Mouse (Mus musculus): ENCODE results near the gene Dhx29. TPM values are rescaled to one million over a fixed set of nuclear protein-coding genes. Genes with fewer than 3 reads are reported as not detected.

Dhx29 gene
- polyA plus RNA-seq, 1 experiment from 2014 or later: 22.1 TPM

DNA sequence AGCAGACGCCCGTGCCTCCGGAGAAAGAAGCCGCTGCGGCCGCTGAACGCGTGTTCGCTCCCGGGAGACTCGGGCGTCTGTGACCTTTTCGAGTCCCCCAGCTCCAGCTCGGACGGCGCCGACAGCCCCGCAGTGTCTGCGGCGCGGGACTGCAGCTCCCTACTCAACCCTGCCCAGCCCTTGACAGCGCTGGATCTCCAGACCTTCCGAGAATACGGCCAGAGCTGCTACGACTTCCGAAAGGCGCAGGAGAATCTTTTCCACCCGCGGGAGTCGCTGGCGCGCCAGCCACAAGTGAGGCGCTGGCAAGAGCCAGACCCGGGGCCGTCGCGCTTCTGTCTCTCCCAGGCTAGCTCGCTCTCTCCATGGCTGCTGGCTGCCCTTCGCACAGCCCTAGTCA is 60.7 kb downstream of the Dhx29 start:
- H3K4me1 ChIP-seq: peaks cover 43% of the 10 kb centered on the region
- H3K4me2 ChIP-seq: peak overlapping the region; percentile 98
- peaks cover 76% of the 10 kb centered on the region for H3K27me3 ChIP-seq
- no peaks in the 10 kb centered on the region for H3K9me3 ChIP-seq
- 1% methylated on average over 39 of the region's 39 CpGs for WGBS
- H3K9ac ChIP-seq: peak overlapping the region; percentile 53
- H3K4me3 ChIP-seq: peak overlapping the region; percentile 49
- no peaks in the 10 kb centered on the region for H3K36me3 ChIP-seq
- H3K27ac ChIP-seq: peak overlapping the region; percentile 27; the same call in 1 of the 2 replicates
- peak; percentile 28; the same call in 1 of the 2 replicates for ATAC-seq (ENCODE audit: borderline replicate concordance, extremely low read depth, low FRiP score, low TSS enrichment)

DNA sequence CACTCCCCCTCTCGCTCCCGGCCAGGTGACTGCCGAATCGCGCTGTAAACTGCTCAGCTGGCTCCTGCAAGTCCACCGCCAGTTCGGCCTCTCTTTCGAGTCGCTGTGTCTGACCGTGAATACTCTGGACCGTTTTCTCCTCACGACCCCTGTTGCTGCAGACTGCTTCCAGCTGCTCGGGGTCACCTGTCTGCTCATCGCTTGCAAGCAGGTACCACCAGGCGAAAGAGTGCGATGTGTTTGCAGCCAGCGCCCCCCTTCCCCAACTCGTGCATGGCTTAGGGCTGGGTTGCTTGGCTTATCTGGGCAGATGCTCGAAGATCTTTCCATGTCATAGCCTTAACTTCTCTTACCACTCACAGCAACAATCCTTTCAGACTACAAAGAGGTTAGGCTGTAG is 61.6 kb downstream of the Dhx29 start:
- Histone ChIP-seq H3K27me3 (peaks cover 85% of the 10 kb centered on the region), H3K27ac (no peak overlapping the region), H3K4me1 (peaks cover 51% of the 10 kb centered on the region), H3K9ac (no peak overlapping the region), H3K9me3 (no peaks in the 10 kb centered on the region), H3K4me3 (peak overlapping the region; percentile 49), H3K4me2 (peak overlapping the region; percentile 98), H3K36me3 (no peaks in the 10 kb centered on the region)
- WGBS: 1% methylated on average over 19 of the region's 19 CpGs
- ATAC-seq (ENCODE audit: borderline replicate concordance, extremely low read depth, low FRiP score, low TSS enrichment): no peak

DNA sequence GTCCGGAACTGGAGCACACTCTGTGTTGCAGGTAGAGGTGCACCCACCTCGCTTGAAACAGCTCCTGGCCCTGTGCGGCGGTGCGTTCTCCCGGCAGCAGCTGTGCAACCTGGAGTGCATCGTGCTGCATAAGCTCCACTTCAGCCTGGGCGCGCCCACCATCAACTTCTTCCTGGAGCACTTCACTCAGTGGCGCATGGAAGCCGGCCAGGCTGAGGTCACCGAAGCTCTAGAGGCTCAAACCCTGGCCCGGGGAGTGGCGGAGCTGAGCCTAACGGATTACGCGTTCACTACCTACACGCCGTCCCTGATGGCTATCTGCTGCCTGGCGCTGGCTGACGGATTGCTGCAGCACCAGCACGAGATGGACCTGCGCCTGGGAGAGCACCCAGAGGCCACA is 62.3 kb downstream of the Dhx29 start:
- Histone ChIP-seq H3K9ac (0 out of 2 replicates have a peak overlapping the region, but pooled peaks have one; percentile 7), H3K4me1 (peaks cover 54% of the 10 kb centered on the region), H3K27me3 (peaks cover 86% of the 10 kb centered on the region), H3K27ac (no peak overlapping the region), H3K36me3 (no peaks in the 10 kb centered on the region), H3K9me3 (no peaks in the 10 kb centered on the region), H3K4me3 (peak overlapping the region; percentile 49), H3K4me2 (peak overlapping the region; percentile 98)
- WGBS: under 1% methylated on average over 23 of the region's 23 CpGs
- ATAC-seq (ENCODE audit: borderline replicate concordance, extremely low read depth, low FRiP score, low TSS enrichment): no peak

DNA sequence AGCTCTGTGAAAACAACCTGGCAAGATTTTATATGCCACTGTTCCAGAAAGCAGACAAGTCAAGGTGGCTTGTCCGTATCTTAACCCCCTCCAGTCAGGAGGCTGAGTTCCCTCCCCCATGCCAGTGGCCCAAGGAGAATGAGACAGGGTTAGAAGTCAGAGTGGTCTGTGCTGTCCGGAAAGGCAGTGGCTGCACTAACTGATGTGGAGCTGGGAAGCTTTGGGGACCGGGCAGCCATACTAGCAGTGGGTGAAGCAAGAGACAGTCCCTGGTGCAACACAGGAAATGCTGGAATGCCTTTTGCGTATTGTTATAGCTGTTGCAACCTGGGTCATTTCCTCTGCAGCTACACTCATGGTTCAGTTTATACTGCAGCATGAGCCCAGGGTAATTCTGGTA is 63.1 kb downstream of the Dhx29 start:
- H3K9ac ChIP-seq: no peak overlapping the region
- ATAC-seq (ENCODE audit: borderline replicate concordance, extremely low read depth, low FRiP score, low TSS enrichment): no peak
- no peaks in the 10 kb centered on the region for H3K9me3 ChIP-seq
- H3K27ac ChIP-seq: no peak overlapping the region
- peak overlapping the region; percentile 10; the same call in 1 of the 2 replicates for H3K4me3 ChIP-seq
- H3K4me1 ChIP-seq: peaks cover 54% of the 10 kb centered on the region
- 10% methylated on average over 4 of the region's 4 CpGs for WGBS
- H3K4me2 ChIP-seq: peak overlapping the region; percentile 26; the same call in 1 of the 2 replicates
- no peaks in the 10 kb centered on the region for H3K36me3 ChIP-seq
- H3K27me3 ChIP-seq: peaks cover 92% of the 10 kb centered on the region

DNA sequence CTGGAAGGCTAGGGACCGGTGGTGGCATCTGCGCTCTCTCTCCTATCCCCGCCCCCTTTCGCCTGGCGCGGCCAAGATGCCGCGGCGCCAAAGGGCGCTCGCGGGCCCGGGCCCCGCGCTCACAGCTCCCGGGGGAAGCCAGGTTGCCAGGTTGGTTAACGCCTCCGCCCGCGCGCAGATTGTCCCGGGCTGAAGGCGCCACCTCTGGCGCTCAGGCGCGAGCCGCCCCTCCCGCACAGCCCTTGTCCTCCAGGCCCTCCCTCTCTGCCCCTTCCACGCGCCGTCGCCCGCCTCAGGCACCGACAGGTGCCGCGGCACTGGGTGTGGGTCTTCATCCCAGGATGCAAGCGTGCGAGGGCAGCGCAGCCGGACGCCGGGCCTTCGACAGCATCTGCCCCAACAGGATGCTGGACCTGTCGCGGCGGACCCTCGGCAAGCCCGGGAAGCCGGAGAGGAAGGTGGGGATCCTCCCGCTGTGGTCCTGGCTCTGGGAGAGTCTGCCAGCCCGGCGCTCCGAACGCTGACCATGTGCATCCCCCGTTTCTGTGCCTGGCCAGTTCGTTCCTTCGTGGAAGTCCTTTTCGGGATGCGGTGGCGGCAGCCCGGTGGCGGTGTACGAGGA is 66.4 kb downstream of the Dhx29 start, which contains the start of gene Mcidas:
Mcidas (plus strand) TSS at position 315 of the 622 bp plus-strand sequence.
- H3K9ac ChIP-seq: peak within 1 kb of the TSS; percentile 39; the same call in 1 of the 2 replicates
- no peaks in the 10 kb centered on the region for H3K9me3 ChIP-seq
- peaks cover 95% of the 10 kb centered on the region for H3K27me3 ChIP-seq
- H3K4me2 ChIP-seq: peak within 1 kb of the TSS; percentile 80
- no peak within 1 kb of the TSS for H3K27ac ChIP-seq
- peak; percentile 16; the same call in 1 of the 2 replicates for ATAC-seq (ENCODE audit: borderline replicate concordance, extremely low read depth, low FRiP score, low TSS enrichment)
- H3K4me3 ChIP-seq: peak within 1 kb of the TSS; percentile 40
- peaks cover 37% of the 10 kb centered on the region for H3K4me1 ChIP-seq
- H3K36me3 ChIP-seq: no peaks in the 10 kb centered on the region
- WGBS: under 1% methylated on average over 61 of the region's 63 CpGs

DNA sequence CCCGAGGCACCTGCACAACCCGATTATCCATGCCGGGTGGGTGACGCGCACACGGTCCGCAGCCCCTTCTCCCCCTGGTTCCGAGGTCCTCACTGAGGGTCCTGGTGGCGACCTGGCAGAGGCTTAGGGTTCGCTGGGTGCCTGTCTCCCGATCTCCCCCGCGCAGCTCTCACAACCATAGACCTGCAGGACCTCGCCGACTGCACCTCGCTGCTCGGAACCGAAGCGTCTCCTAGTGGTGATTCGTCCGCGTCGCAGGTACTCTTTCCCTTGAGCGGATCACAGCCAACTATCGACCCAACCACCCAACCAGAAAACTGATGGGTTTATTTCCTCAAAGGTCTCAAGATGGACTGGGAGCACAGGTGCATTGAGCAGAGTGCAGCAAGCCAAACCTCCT is 66.9 kb downstream of the Dhx29 start:
- H3K27me3 ChIP-seq: peaks cover 95% of the 10 kb centered on the region
- peak overlapping the region; percentile 80 for H3K4me2 ChIP-seq
- H3K9ac ChIP-seq: peak overlapping the region; percentile 39; the same call in 1 of the 2 replicates
- H3K9me3 ChIP-seq: no peaks in the 10 kb centered on the region
- WGBS: under 1% methylated on average over 25 of the region's 25 CpGs
- no peak overlapping the region for H3K27ac ChIP-seq
- peak overlapping the region; percentile 40 for H3K4me3 ChIP-seq
- peaks cover 37% of the 10 kb centered on the region for H3K4me1 ChIP-seq
- no peaks in the 10 kb centered on the region for H3K36me3 ChIP-seq
- ATAC-seq (ENCODE audit: borderline replicate concordance, extremely low read depth, low FRiP score, low TSS enrichment): peak; percentile 53; the same call in 1 of the 2 replicates

DNA sequence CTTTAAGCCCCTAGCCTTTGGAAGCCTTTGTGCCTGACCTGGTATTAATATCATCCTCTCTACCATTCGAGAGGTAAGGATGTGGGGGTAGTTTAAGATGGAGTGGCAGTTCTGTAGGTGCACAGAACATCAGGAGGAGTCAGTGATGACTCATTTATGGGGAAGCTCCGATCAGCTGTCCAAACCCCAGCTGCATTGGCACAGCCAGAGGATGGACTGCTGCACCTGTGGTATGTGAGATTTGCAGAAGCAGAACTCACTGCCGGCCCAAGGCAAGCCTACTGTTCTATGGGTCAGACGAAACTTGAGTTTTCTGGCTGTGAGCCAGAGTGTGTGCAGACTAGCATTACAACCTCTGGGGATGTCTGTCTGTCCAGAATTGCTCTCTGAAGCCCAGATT is 69.2 kb downstream of the Dhx29 start:
- Histone ChIP-seq H3K9me3 (no peaks in the 10 kb centered on the region), H3K27ac (no peak overlapping the region), H3K27me3 (peaks cover 87% of the 10 kb centered on the region), H3K4me3 (no peak overlapping the region), H3K36me3 (no peaks in the 10 kb centered on the region), H3K4me1 (peaks cover 21% of the 10 kb centered on the region), H3K4me2 (no peak overlapping the region), H3K9ac (no peak overlapping the region)
- ATAC-seq (ENCODE audit: borderline replicate concordance, extremely low read depth, low FRiP score, low TSS enrichment): no peak
- WGBS: 49% methylated on average over 4 of the region's 4 CpGs

DNA sequence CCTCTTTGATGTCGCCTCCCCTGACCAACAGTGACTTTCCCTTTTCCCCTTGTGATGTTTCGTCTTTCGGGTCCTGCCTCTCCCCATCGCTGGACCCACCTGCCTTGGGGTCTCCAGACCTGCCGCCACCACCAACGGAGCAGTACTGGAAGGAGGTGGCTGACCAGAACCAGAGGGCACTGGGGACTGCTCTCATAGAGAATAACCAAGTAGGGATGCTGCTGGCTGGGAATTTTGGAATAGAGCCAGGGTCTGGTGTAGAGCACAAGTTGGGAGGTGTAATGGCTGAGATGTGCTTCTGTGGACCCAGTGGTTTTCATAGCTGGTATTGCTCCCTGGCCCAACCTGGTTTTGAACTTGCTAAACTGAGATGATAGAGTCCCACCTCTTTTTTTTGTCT is 70.1 kb downstream of the Dhx29 start:
- no peaks in the 10 kb centered on the region for H3K9me3 ChIP-seq
- H3K9ac ChIP-seq: no peak overlapping the region
- H3K4me3 ChIP-seq: no peak overlapping the region
- peaks cover 21% of the 10 kb centered on the region for H3K4me1 ChIP-seq
- no peak overlapping the region for H3K4me2 ChIP-seq
- no peak overlapping the region for H3K27ac ChIP-seq
- 62% methylated on average over 6 of the region's 6 CpGs for WGBS
- ATAC-seq (ENCODE audit: borderline replicate concordance, extremely low read depth, low FRiP score, low TSS enrichment): no peak
- peaks cover 82% of the 10 kb centered on the region for H3K27me3 ChIP-seq
- H3K36me3 ChIP-seq: no peaks in the 10 kb centered on the region

DNA sequence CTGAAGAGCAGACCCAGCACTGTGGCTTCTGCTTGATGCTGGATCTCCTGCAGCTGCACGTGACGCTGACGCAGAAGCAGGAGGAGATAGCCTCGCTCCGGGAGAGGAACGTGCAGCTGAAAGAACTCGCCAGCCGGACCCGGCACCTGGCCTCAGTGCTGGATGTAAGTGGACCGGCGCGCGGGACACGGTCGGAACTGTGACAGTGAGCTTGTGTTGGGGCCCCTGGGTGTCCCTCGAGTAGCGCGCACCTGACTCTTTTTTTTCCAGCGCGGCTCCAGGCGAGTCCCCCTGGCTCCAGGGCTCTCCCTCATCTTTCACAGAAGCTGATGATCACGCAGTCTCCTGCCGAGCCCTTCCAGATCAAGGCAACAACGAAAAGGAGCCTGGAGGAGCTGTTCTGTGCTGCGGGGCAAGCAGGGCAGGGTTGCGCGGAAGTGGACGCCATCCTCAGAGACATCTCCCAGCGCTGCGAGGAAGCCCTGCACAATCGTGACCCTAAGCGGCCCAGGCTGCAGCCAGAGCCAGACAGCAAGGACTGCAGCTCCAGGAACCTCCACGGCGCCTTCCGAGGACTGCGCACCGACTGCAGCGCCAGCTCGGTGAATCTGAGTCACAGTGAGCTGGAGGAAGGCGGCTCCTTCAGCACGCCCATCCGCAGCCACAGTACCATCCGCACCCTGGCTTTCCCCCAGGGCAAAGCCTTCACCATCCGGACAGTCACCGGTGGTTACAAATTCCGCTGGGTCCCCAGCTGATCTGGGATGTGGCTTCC is 71.4 kb downstream of the Dhx29 start:
- under 1% methylated on average over 46 of the region's 46 CpGs for whole genome bisulfite sequencing

DNA sequence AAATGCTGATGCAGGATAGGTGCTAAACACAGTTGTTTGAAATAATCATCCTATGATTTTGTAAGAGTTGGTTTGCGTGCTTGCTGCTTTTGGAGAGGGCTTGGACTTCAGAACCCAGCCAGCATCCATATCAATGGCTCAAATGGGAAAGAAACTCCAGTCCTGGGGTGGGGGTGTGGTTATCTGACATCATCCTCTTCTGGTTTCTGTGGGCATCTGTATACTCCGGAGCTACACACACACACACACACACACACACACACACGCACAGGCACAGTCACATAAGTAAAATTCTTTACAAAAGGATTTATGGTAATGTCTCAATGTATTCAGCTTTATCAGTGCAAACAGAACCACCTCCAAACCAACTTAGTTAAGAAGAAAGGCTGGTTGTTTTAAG is 72.8 kb downstream of the Dhx29 start:
- no peak overlapping the region for H3K4me3 ChIP-seq
- WGBS: 69% methylated on average over 3 of the region's 3 CpGs
- H3K9me3 ChIP-seq: no peaks in the 10 kb centered on the region
- ATAC-seq (ENCODE audit: borderline replicate concordance, extremely low read depth, low FRiP score, low TSS enrichment): no peak
- peak overlapping the region; percentile 11; the same call in 1 of the 2 replicates for H3K4me2 ChIP-seq
- H3K9ac ChIP-seq: no peak overlapping the region
- no peaks in the 10 kb centered on the region for H3K36me3 ChIP-seq
- H3K27ac ChIP-seq: peak overlapping the region; percentile 69
- peaks cover 55% of the 10 kb centered on the region for H3K27me3 ChIP-seq
- H3K4me1 ChIP-seq: peaks cover 11% of the 10 kb centered on the region

More for the DNA sequence above, 71.4 kb downstream of the Dhx29 start:
- H3K4me1 ChIP-seq: peaks cover 16% of the 10 kb centered on the region
- H3K27ac ChIP-seq: peak overlapping the region; percentile 30; the same call in 1 of the 2 replicates
- peak overlapping the region; percentile 81 for H3K4me2 ChIP-seq
- H3K4me3 ChIP-seq: peak overlapping the region; percentile 39
- no peaks in the 10 kb centered on the region for H3K9me3 ChIP-seq
- peak overlapping the region; percentile 39 for H3K9ac ChIP-seq
- no peaks in the 10 kb centered on the region for H3K36me3 ChIP-seq
- peaks cover 70% of the 10 kb centered on the region for H3K27me3 ChIP-seq
- no peak; the same call in 1 of the 2 replicates for ATAC-seq (ENCODE audit: borderline replicate concordance, extremely low read depth, low FRiP score, low TSS enrichment)

DNA sequence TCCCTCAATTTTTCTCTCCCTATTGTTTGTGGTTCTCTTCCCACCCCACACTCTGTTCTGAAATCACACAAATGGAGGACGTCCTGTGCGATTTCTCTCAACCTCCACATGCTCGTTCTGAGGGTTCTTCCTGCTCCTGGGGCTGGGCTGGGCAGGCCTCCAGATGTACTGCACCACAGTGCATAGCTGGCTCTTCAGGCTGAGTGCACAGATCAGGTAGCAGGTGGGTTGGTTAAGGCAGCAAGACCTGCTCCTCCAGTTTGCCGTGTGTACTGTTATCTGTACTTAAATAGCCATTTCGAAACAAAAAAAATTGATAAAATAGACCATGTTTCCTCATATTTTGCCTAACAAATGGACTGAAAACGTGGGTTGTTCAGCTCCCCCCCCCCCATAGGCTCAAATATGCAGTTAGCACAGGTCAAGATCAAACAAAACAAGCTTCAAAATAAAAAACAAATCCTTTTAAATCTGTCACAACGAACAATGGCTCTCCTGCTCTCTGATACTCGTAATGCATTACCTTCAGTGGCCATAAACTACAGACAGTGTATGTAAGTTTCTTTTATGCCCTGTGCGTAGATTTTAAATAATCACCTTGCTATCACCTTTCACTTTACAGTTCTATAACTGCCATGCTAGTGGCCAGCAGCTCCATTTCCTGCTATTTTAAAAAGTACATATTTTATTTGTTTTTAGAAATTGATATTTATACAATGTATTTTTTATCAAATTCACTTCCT is 73.5 kb downstream of the Dhx29 start:
- H3K9me3 ChIP-seq: no peaks in the 10 kb centered on the region
- no peak overlapping the region for H3K9ac ChIP-seq
- peaks cover 49% of the 10 kb centered on the region for H3K27me3 ChIP-seq
- peak overlapping the region; percentile 11; the same call in 1 of the 2 replicates for H3K4me2 ChIP-seq
- H3K4me3 ChIP-seq: no peak overlapping the region
- peak; percentile 92; the same call in 1 of the 2 replicates for ATAC-seq (ENCODE audit: borderline replicate concordance, extremely low read depth, low FRiP score, low TSS enrichment)
- no peaks in the 10 kb centered on the region for H3K36me3 ChIP-seq
- peaks cover 11% of the 10 kb centered on the region for H3K4me1 ChIP-seq
- 39% methylated on average over 9 of the region's 9 CpGs for WGBS
- peak overlapping the region; percentile 69 for H3K27ac ChIP-seq
